Mouse (Mus musculus) ES-Bruce4 (cell line): Measurements from ENCODE around the gene Pacs2.

Source experiments
- CTCF ChIP-seq: IDR thresholded peaks from one replicate; pipeline ENCODE4 v1.8.1; 2011; ENCODE audit warnings: low read depth, low read length
- EP300 ChIP-seq: IDR thresholded peaks from 2 replicates; pipeline ENCODE4 v1.6.1; 2011; ENCODE audit warnings: low read depth, low read length; ENCODE audit not compliant: insufficient read depth
- POLR2A ChIP-seq: IDR thresholded peaks from one replicate; pipeline ENCODE4 v1.8.1; 2011; ENCODE audit warnings: low read length; ENCODE audit not compliant: insufficient read depth

DNA sequence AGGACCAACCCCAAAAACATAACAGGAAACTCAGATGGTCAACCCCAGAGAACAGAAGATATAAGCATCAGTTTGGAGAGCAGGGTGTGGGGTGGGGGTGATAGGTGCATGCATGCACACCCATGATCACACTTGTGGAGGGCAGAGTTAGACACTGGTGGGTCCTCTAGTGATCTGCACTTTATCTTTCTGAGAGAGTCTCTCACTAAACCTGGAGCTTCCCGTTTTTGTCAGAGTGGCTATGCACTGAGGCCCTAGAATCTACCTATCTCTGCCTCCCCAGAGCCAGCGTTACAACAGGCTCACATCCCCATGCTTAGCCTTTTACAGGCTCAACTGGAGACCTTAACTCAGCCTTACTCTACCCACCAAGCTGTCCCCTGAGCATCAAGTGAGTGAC, 22.9 kb upstream of the Pacs2 start:
- TF ChIP-seq CTCF (no peak), EP300 (no peak), POLR2A (no peak)
